Mouse (Mus musculus) cerebral cortex, adult 2 months (tissue): Measurements from ENCODE around the gene Art3.

Experiments
- WGBS: fragments of 180-500 bp; shearing (Covaris S2); methylation state at CpG from one replicate; pipeline ENCODE4 v1.1.7; 2018; 5-methylcytosine and 5-hydroxymethylcytosine counted together

Gene Art3

GRCm38 (mm10) chr5:92413271-92413981, 81.8 kb downstream of the Art3 start:
- 90% methylated on average over 11 of the region's 11 CpGs for WGBS

DNA sequence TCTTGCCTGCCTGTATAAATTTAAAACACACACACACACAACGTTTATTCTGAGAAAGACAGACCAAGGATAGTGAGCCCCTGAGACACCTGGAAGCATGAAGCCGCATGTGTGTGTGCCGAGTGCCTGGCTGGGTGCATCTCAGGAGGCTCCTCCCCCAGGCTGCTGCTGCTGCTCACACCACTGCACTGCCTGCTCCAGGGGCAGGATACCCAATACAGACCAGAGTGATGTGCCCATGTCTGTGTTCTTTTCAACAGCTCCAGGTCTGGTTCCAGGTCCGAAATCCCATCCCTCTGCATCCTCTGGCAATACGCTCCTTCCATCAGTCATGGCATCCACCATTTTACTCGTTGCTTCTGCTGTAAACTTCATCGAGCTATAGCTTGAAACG, 82.4 kb downstream of the Art3 start:
- 89% methylated on average over 8 of the region's 8 CpGs for WGBS

- WGBS, result 91% methylated on average over 11 of the region's 11 CpGs
Observed at GRCm38 (mm10) chr5:92424126-92424525, 92.5 kb downstream of the Art3 start.

- 51% methylated on average over 5 of the region's 5 CpGs for WGBS
Observed at GRCm38 (mm10) chr5:92430723-92431122, 99.1 kb downstream of the Art3 start.

DNA sequence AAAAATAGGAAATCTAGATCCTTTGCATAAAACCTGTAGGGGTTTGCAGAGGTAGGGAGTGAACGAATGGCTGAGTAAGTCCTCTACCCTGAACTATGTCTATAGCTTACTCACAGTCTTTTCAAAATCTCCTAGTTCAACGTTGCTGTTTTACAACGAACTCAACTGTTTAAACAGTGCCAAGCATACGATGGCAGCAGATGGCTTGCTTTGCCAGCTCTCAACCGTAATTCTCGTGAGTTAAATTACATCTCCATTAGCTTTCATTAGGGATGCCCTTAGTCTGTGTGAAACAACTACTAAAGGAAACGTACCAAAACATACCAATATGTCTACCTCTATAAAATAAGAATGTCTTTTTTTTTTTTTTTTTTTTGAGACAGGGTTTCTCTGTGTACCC, 100.0 kb downstream of the Art3 start:
- WGBS, result 25% methylated on average over 7 of the region's 7 CpGs

DNA sequence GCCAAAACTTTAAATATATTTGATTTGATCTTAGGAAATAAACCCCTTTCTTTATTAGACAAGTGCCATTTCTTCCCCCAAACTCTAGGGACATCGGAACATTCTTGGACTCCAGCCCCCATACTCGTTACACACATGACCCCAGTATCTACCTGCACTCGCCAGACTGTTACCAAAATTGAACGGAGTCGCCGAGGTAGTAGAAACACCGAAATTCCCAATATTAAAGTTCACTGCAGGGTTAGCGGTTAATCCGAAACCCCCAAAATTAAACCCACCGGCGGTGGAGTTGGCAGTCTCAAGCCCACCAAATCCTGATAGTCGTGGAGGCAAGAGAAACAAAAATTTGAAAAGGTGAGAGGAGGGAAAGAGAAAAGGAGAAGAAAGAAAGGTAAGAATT, 102.4 kb downstream of the Art3 start:
- WGBS, result 1% methylated on average over 12 of the region's 12 CpGs

- under 1% methylated on average over 28 of the region's 39 CpGs for WGBS
Observed at GRCm38 (mm10) chr5:92434571-92434985, 103.0 kb downstream of the Art3 start.

DNA sequence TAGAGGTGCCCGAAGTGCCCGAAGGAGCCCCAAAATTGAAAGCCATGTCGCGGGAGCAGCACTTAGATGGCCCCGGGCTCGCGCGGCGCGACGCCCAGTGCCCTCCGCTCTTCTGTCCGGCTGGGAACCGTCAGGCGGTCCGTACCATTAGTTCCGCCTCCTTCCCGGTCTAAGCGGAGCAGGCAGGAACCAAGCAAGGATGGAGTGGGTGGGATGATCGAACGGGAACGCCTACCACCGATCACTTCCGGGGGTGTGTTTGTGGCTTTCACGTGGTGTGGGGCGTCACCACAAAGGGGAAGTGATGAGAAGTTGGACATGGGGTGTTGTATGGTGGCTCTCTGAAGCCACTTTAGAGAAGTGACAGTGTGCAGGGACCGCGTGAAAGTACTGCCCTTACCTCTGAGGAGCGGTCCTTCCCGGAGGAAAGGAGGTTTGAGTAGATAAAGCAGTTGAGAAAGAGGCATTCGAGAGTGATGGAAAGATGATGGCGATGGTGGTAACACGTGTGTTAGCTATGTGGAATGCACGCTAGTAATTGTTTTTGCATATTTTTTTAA, 103.5 kb downstream of the Art3 start, which contains the start of gene Nup54:
Gene Nup54, minus strand, starts transcription at position 195 of the 560 bp plus-strand sequence.
- under 1% methylated on average over 34 of the region's 34 CpGs for WGBS

DNA sequence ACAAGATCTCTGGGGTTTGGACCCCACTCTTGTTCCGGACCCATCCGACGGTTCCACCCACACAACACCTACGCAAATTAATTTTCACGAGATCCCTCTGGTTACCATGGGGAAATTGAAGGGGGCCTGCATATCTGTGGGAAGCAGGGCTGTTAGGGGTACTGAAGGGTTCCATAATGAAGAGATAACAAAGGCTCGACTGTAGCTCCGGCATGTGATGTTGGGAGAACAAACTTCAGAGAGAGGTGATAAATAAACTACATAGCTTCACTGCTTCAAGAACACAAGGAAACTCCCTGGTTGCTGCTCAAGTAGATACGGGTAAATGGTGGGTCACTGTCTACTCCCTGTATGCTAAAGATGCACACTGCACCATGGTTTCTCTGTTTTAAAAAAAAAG, 106.9 kb downstream of the Art3 start:
- 84% methylated on average over 8 of the region's 8 CpGs for WGBS

DNA sequence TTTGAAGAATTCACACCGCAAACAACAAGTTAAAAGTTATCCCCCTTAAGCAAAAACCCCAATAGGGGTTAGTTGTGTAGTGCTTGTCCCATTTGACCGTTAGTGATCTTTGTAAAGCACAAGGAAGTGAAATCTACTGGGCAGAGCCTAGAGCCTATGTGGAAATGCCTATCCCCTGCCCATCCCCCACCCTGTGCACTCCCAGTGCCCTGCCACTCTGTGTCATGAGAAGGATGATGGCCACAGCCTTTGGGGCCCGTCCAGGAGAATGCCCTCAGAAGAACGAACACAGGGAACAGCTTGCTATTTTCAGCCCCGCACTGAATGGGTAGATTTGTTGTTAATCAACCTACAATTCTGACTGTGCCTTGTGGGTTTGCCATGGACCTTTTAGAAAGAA, 109.9 kb downstream of the Art3 start:
- 68% methylated on average over 5 of the region's 5 CpGs for WGBS

DNA sequence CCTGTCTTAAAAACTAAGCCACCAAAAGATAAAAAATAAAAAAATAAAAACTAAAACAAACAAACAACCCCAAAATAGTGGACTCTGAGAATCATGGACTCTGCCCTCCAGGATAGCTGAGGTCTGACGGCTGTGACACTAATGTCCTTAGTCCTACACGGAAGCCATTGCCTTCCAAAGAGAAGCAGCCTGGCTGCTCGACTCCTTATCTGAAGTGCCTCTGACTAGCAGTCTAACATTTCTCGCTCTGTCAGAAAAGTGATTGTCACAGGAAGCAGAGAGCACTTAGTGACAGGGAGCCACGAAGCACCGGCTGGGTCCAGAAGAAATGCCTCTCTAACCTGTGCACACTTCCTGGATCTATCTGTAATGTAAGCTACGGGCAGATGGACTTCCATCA, 111.3 kb downstream of the Art3 start:
- WGBS, result 93% methylated on average over 7 of the region's 7 CpGs

DNA sequence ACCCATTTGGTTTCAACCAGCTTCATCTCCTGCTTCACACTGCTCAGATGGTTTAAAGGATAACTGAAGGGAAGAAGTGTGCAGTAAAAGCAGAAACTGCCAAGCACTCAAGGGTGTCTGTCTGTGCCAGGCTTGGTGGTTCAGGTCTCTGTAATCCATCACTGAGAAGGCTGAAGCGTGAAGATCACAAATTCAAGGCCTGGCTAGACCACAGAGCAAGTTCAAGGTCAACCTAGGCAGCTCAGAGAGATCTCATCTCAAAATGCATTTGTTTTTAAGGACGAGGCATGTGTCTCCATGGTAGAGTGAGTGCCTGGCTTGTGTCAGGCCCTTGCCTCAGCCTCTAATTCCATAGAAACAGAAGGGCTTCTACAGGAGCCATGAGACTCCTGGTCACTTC, 113.4 kb downstream of the Art3 start:
- WGBS, result 92% methylated on average over 2 of the region's 2 CpGs

- WGBS, result 92% methylated on average over 5 of the region's 5 CpGs
Observed at GRCm38 (mm10) chr5:92446736-92447135, 115.1 kb downstream of the Art3 start.

- WGBS, result 93% methylated on average over 5 of the region's 5 CpGs
Observed at GRCm38 (mm10) chr5:92452876-92453275, 121.2 kb downstream of the Art3 start.

DNA sequence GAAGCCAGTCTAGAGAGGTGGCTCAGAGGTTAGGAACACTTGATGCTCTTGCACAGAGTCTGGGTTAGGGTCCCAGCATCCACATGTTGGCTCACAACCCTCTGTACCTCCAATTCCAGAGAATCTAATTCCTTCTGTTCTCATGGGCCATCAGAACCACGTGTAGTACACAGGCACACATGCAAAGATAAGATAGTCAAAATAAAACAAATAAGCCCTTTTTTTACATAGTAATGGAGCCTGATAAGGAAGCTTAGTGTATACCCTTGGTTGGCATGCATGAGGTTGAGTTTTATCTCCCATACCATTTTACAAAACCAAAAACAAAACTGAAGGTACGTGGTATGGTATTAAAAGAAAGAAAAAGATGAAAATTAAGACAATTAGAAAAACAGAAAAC, 125.8 kb downstream of the Art3 start:
- 84% methylated on average over 2 of the region's 2 CpGs for WGBS

GRCm38 (mm10) chr5:92458726-92459125, 127.1 kb downstream of the Art3 start:
- 78% methylated on average over 5 of the region's 5 CpGs for WGBS

GRCm38 (mm10) chr5:92461321-92461720, 129.7 kb downstream of the Art3 start:
- WGBS, result 38% methylated on average over 5 of the region's 5 CpGs
